Mouse (Mus musculus): ENCODE measurements around the gene Tmtc2. TPM values are rescaled to one million over a fixed set of nuclear protein-coding genes. Genes with fewer than 3 reads are reported as not detected.

Tmtc2 gene
- polyA plus RNA-seq, 1 experiment from 2014 or later: 4.9 TPM

DNA sequence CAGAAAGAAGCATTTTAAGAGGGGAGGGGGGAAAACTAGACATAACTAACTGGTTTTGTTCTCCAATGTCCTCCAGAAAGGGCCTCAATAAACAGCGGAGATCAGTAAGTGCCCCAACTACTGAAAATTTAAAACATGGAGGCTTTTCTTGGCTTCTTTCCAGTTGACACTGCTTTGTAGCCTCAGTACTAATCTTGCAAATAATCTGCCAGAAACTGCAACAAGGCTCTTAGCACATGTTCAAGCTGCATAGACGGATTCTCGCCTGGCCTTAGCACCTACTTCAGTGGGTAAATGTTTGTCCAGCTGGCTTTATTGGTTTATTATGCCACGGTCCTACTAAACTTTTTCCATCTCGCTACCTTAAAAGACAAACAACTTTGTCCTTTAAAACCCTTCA is 139.4 kb downstream of the Tmtc2 start:
- no peak for TF ChIP-seq CTCF (IDR thresholded peaks at IDR 0.05; ENCODE audit: low read depth)
- no peak for ATAC-seq
- 50% methylated on average over 5 of the region's 5 CpGs for WGBS
- Histone ChIP-seq H3K27ac (ENCODE audit: low read depth, low read length) (no peak overlapping the region), H3K9ac (ENCODE audit: low read depth, low read length) (no peak overlapping the region), H3K4me3 (ENCODE audit: low read depth, low read length) (no peak overlapping the region), H3K27me3 (replicated peaks; ENCODE audit: control insufficient read depth, insufficient read depth, low read length) (no peaks in the 10 kb centered on the region), H3K4me2 (replicated peaks; ENCODE audit: low read depth) (no peak overlapping the region), H3K36me3 (ENCODE audit: control insufficient read depth, insufficient read depth) (no peaks in the 10 kb centered on the region), H3K4me1 (replicated peaks; ENCODE audit: control insufficient read depth, insufficient read depth, low read length) (no peaks in the 10 kb centered on the region), H3K9me3 (ENCODE audit: control insufficient read depth) (no peaks in the 10 kb centered on the region)

- Histone ChIP-seq H3K4me3 (ENCODE audit: low read depth, low read length) (no peak overlapping the region), H3K36me3 (ENCODE audit: control insufficient read depth, insufficient read depth) (no peaks in the 10 kb centered on the region), H3K4me2 (replicated peaks; ENCODE audit: low read depth) (no peak overlapping the region), H3K27ac (ENCODE audit: low read depth, low read length) (no peak overlapping the region), H3K27me3 (replicated peaks; ENCODE audit: control insufficient read depth, insufficient read depth, low read length) (no peaks in the 10 kb centered on the region), H3K9ac (ENCODE audit: low read depth, low read length) (no peak overlapping the region), H3K9me3 (ENCODE audit: control insufficient read depth) (no peaks in the 10 kb centered on the region), H3K4me1 (replicated peaks; ENCODE audit: control insufficient read depth, insufficient read depth, low read length) (no peaks in the 10 kb centered on the region)
- no peak for ATAC-seq
- no peak for TF ChIP-seq CTCF (IDR thresholded peaks at IDR 0.05; ENCODE audit: low read depth)
- 85% methylated on average over 3 of the region's 3 CpGs for WGBS
Measured at GRCm38 (mm10) chr10:105430885-105431284, 143.4 kb downstream of the Tmtc2 start.

- no peak overlapping the region for H3K4me3 ChIP-seq (ENCODE audit: low read depth, low read length)
- H3K36me3 ChIP-seq (ENCODE audit: control insufficient read depth, insufficient read depth): no peaks in the 10 kb centered on the region
- 65% methylated on average over 5 of the region's 5 CpGs for WGBS
- no peak for TF ChIP-seq CTCF (IDR thresholded peaks at IDR 0.05; ENCODE audit: low read depth)
- no peak overlapping the region for H3K4me2 ChIP-seq (replicated peaks; ENCODE audit: low read depth)
- no peak for ATAC-seq
- no peak overlapping the region for H3K9ac ChIP-seq (ENCODE audit: low read depth, low read length)
- no peaks in the 10 kb centered on the region for H3K9me3 ChIP-seq (ENCODE audit: control insufficient read depth)
- H3K4me1 ChIP-seq (replicated peaks; ENCODE audit: control insufficient read depth, insufficient read depth, low read length): no peaks in the 10 kb centered on the region
- no peaks in the 10 kb centered on the region for H3K27me3 ChIP-seq (replicated peaks; ENCODE audit: control insufficient read depth, insufficient read depth, low read length)
- H3K27ac ChIP-seq (ENCODE audit: low read depth, low read length): no peak overlapping the region
Measured at GRCm38 (mm10) chr10:105430232-105430631, 144.0 kb downstream of the Tmtc2 start.

- Histone ChIP-seq H3K9ac (ENCODE audit: low read depth, low read length) (no peak overlapping the region), H3K4me3 (ENCODE audit: low read depth, low read length) (no peak overlapping the region), H3K36me3 (ENCODE audit: control insufficient read depth, insufficient read depth) (no peaks in the 10 kb centered on the region), H3K27ac (ENCODE audit: low read depth, low read length) (no peak overlapping the region), H3K27me3 (replicated peaks; ENCODE audit: control insufficient read depth, insufficient read depth, low read length) (no peaks in the 10 kb centered on the region), H3K4me2 (replicated peaks; ENCODE audit: low read depth) (no peak overlapping the region), H3K9me3 (ENCODE audit: control insufficient read depth) (no peaks in the 10 kb centered on the region), H3K4me1 (replicated peaks; ENCODE audit: control insufficient read depth, insufficient read depth, low read length) (no peaks in the 10 kb centered on the region)
- no peak for TF ChIP-seq CTCF (IDR thresholded peaks at IDR 0.05; ENCODE audit: low read depth)
- ATAC-seq: no peak
- 80% methylated on average over 5 of the region's 5 CpGs for WGBS
Measured at GRCm38 (mm10) chr10:105428080-105428479, 146.2 kb downstream of the Tmtc2 start.

- no peak overlapping the region for H3K27ac ChIP-seq (ENCODE audit: low read depth, low read length)
- 69% methylated on average over 7 of the region's 7 CpGs for WGBS
- no peaks in the 10 kb centered on the region for H3K4me1 ChIP-seq (replicated peaks; ENCODE audit: control insufficient read depth, insufficient read depth, low read length)
- no peak overlapping the region for H3K4me3 ChIP-seq (ENCODE audit: low read depth, low read length)
- no peaks in the 10 kb centered on the region for H3K9me3 ChIP-seq (ENCODE audit: control insufficient read depth)
- no peak for TF ChIP-seq CTCF (IDR thresholded peaks at IDR 0.05; ENCODE audit: low read depth)
- no peak for ATAC-seq
- H3K4me2 ChIP-seq (replicated peaks; ENCODE audit: low read depth): no peak overlapping the region
- H3K9ac ChIP-seq (ENCODE audit: low read depth, low read length): no peak overlapping the region
- no peaks in the 10 kb centered on the region for H3K36me3 ChIP-seq (ENCODE audit: control insufficient read depth, insufficient read depth)
- no peaks in the 10 kb centered on the region for H3K27me3 ChIP-seq (replicated peaks; ENCODE audit: control insufficient read depth, insufficient read depth, low read length)
Measured at GRCm38 (mm10) chr10:105427625-105428024, 146.6 kb downstream of the Tmtc2 start.

DNA sequence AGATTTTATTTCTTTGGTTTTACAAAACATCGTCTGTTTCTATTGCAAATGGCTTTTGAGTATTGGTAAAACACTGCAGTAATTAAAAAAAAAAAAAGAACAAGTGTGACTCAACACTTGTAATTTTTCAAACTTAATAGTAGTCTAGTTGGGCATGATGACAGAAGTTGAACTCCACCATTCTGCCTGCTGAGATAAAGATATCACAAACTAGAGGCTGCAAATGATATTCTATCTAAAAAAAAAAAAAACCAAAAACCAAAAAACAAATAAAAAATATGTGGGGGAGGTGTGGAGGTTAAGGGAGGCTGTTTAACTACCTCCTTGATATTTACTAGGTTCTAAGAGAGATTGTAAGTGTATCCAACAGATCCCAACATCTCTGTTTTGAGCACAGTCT is 149.2 kb downstream of the Tmtc2 start:
- Histone ChIP-seq H3K9me3 (ENCODE audit: control insufficient read depth) (no peaks in the 10 kb centered on the region), H3K36me3 (ENCODE audit: control insufficient read depth, insufficient read depth) (no peaks in the 10 kb centered on the region), H3K9ac (ENCODE audit: low read depth, low read length) (no peak overlapping the region), H3K4me3 (ENCODE audit: low read depth, low read length) (no peak overlapping the region), H3K4me1 (replicated peaks; ENCODE audit: control insufficient read depth, insufficient read depth, low read length) (no peaks in the 10 kb centered on the region), H3K4me2 (replicated peaks; ENCODE audit: low read depth) (no peak overlapping the region), H3K27me3 (replicated peaks; ENCODE audit: control insufficient read depth, insufficient read depth, low read length) (no peaks in the 10 kb centered on the region), H3K27ac (ENCODE audit: low read depth, low read length) (no peak overlapping the region)
- TF ChIP-seq CTCF (IDR thresholded peaks at IDR 0.05; ENCODE audit: low read depth): no peak
- 77% methylated on average over 1 of the region's 1 CpGs for WGBS
- ATAC-seq: no peak

DNA sequence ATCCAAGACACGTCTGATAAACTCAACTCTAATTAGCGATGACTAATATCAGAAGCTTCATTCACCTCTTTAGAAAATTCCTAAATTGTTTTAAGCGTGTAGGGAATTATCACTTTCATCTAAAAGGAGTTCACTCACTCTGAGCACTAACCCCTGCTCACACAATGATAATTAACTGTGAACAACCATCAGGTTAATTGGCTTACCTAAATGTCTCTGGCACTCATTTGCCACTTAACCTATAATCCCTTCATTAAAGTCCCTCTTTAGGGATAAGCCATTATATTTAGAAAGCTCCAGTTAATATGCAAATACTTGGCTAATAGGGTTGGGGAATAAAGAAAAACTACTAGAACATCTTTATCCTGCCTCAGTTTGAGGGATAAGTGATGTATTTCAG is 151.1 kb downstream of the Tmtc2 start:
- Histone ChIP-seq H3K4me3 (ENCODE audit: low read depth, low read length) (no peak overlapping the region), H3K27me3 (replicated peaks; ENCODE audit: control insufficient read depth, insufficient read depth, low read length) (no peaks in the 10 kb centered on the region), H3K4me1 (replicated peaks; ENCODE audit: control insufficient read depth, insufficient read depth, low read length) (no peaks in the 10 kb centered on the region), H3K27ac (ENCODE audit: low read depth, low read length) (no peak overlapping the region), H3K9ac (ENCODE audit: low read depth, low read length) (no peak overlapping the region), H3K36me3 (ENCODE audit: control insufficient read depth, insufficient read depth) (0 out of 2 replicates have a peak, but pooled peaks cover 4% of the 10 kb centered on the region), H3K4me2 (replicated peaks; ENCODE audit: low read depth) (no peak overlapping the region), H3K9me3 (ENCODE audit: control insufficient read depth) (no peaks in the 10 kb centered on the region)
- 82% methylated on average over 3 of the region's 3 CpGs for WGBS
- ATAC-seq: no peak
- no peak for TF ChIP-seq CTCF (IDR thresholded peaks at IDR 0.05; ENCODE audit: low read depth)

Measured in intestine, postnatal 0 days (tissue).